Mouse (Mus musculus): ENCODE data around the gene D7Ertd443e.
A peak's percentile ranks its signal among the peaks of the same experiment; 100 is the strongest.

Gene D7Ertd443e

GRCm38 (mm10) chr7:134289126-134289525 is 96.3 kb downstream of the D7Ertd443e start:
- no peak for DNase-seq (ENCODE audit: low spot score in 2 of 2)

GRCm38 (mm10) chr7:134287570-134288222 is 97.8 kb downstream of the D7Ertd443e start:
- no peak for DNase-seq (ENCODE audit: low spot score in 2 of 2)

GRCm38 (mm10) chr7:134272956-134273355 is 112.5 kb downstream of the D7Ertd443e start:
- DNase-seq (ENCODE audit: low spot score in 2 of 2): no peak

GRCm38 (mm10) chr7:134272421-134272820 is 113.0 kb downstream of the D7Ertd443e start:
- DNase-seq (ENCODE audit: low spot score in 2 of 2): no peak

GRCm38 (mm10) chr7:134265783-134266182 is 119.7 kb downstream of the D7Ertd443e start:
- no peak for DNase-seq (ENCODE audit: low spot score in 2 of 2)

- DNase-seq (ENCODE audit: low spot score in 2 of 2): peak in 1 of 2 experiments; percentile 1
Measured at GRCm38 (mm10) chr7:134263146-134263906, 122.1 kb downstream of the D7Ertd443e start.

GRCm38 (mm10) chr7:134261003-134261701 is 124.3 kb downstream of the D7Ertd443e start:
- no peak for DNase-seq (ENCODE audit: low spot score in 2 of 2)

GRCm38 (mm10) chr7:134250273-134250870 is 135.1 kb downstream of the D7Ertd443e start:
- DNase-seq (ENCODE audit: low spot score in 2 of 2): no peak

- DNase-seq (ENCODE audit: low spot score in 2 of 2): no peak
Measured at GRCm38 (mm10) chr7:134248041-134248440, 137.4 kb downstream of the D7Ertd443e start.

- DNase-seq (ENCODE audit: low spot score in 2 of 2): no peak
Measured at GRCm38 (mm10) chr7:134246624-134247023, 138.8 kb downstream of the D7Ertd443e start.

- no peak for DNase-seq (ENCODE audit: low spot score in 2 of 2)
Measured at GRCm38 (mm10) chr7:134242773-134243172, 142.7 kb downstream of the D7Ertd443e start.

GRCm38 (mm10) chr7:134241212-134241611 is 144.2 kb downstream of the D7Ertd443e start:
- DNase-seq (ENCODE audit: low spot score in 2 of 2): no peak

GRCm38 (mm10) chr7:134240579-134240978 is 144.9 kb downstream of the D7Ertd443e start:
- no peak for DNase-seq (ENCODE audit: low spot score in 2 of 2)

- DNase-seq (ENCODE audit: low spot score in 2 of 2): no peak
Measured at GRCm38 (mm10) chr7:134238863-134239262, 146.6 kb downstream of the D7Ertd443e start.

- no peak for DNase-seq (ENCODE audit: low spot score in 2 of 2)
Measured at GRCm38 (mm10) chr7:134237356-134237755, 148.1 kb downstream of the D7Ertd443e start.

GRCm38 (mm10) chr7:134236727-134237126 is 148.7 kb downstream of the D7Ertd443e start:
- no peak for DNase-seq (ENCODE audit: low spot score in 2 of 2)

GRCm38 (mm10) chr7:134235552-134235951 is 149.9 kb downstream of the D7Ertd443e start:
- DNase-seq (ENCODE audit: low spot score in 2 of 2): no peak

- no peak for DNase-seq (ENCODE audit: low spot score in 2 of 2)
Measured at GRCm38 (mm10) chr7:134231378-134232346, 153.8 kb downstream of the D7Ertd443e start, which contains the start of gene Adam12. Gene Adam12 (minus strand): TSS chr7:134232146.

GRCm38 (mm10) chr7:134230708-134231107 is 154.8 kb downstream of the D7Ertd443e start:
- DNase-seq (ENCODE audit: low spot score in 2 of 2): no peak

GRCm38 (mm10) chr7:134229899-134230298 is 155.6 kb downstream of the D7Ertd443e start:
- no peak for DNase-seq (ENCODE audit: low spot score in 2 of 2)

Measured in natural killer cell, adult 2 months (primary cell).